Mouse (Mus musculus) stomach, postnatal 0 days (tissue): ENCODE measurements around the gene Rhobtb1. TPM values are rescaled to one million over a fixed set of nuclear protein-coding genes. Genes with fewer than 3 reads are reported as not detected.

Experiments used
- ATAC-seq: fragments of 200-750 bp; cut with Nextera tagmentation; 2 replicates; pipeline ENCODE4 v1.8.0; 2017; ENCODE audit not compliant: low FRiP score, low TSS enrichment
- DNase-seq: peaks from one replicate; pipeline ENCODE4 v3.0.0-alpha.2; 2016; ENCODE audit warnings: low spot score
- H3K27ac ChIP-seq: fragments of 300-500 bp; sonication (generic); replicated peaks from 2 replicates; pipeline ENCODE4 v1.5.1; 2014; ENCODE audit warnings: mild to moderate bottlenecking, control low read depth
- H3K27me3 ChIP-seq: fragments of 300-500 bp; sonication (generic); 2 replicates; pipeline ENCODE4 v1.6.1; 2014; ENCODE audit warnings: low read length; ENCODE audit not compliant: control insufficient read depth, insufficient read depth
- H3K36me3 ChIP-seq: fragments of 300-500 bp; sonication (generic); 2 replicates; pipeline ENCODE4 v1.6.1; 2014; ENCODE audit warnings: low read length, mixed read lengths; ENCODE audit not compliant: control insufficient read depth, insufficient read depth
- H3K4me1 ChIP-seq: fragments of 300-500 bp; sonication (generic); replicated peaks from 2 replicates; pipeline ENCODE4 v1.6.1; 2014; ENCODE audit warnings: antibody characterized with exemption; ENCODE audit not compliant: control insufficient read depth, insufficient read depth
- H3K4me2 ChIP-seq: fragments of 300-500 bp; sonication (generic); replicated peaks from 2 replicates; pipeline ENCODE4 v1.6.1; 2014; ENCODE audit warnings: low read depth, mild to moderate bottlenecking, control low read depth, moderate library complexity
- H3K4me3 ChIP-seq: fragments of 300-500 bp; sonication (generic); 2 replicates; pipeline ENCODE4 v1.5.1; 2014; ENCODE audit warnings: low read depth, low read length, control low read depth
- H3K9ac ChIP-seq: fragments of 300-500 bp; sonication (generic); 2 replicates; pipeline ENCODE4 v1.6.1; 2014; ENCODE audit warnings: mild to moderate bottlenecking, low read length, control low read depth, mixed read lengths
- H3K9me3 ChIP-seq: fragments of 300-500 bp; sonication (generic); 2 replicates; pipeline ENCODE4 v1.6.1; 2016; ENCODE audit warnings: low read length; ENCODE audit not compliant: control insufficient read depth
- CTCF ChIP-seq: IDR thresholded peaks from 2 replicates; pipeline ENCODE4 v1.5.1; 2016; ENCODE audit warnings: antibody characterized with exemption, low read depth, mild to moderate bottlenecking, moderate library complexity
- EP300 ChIP-seq: optimal IDR thresholded peaks from 2 replicates; pipeline ENCODE3; 2016; ENCODE audit warnings: antibody characterized with exemption
- WGBS: fragments of 180-500 bp; shearing (Covaris S2); extraction: QIAGEN DNeasy Blood & Tissue Kit; methylation state at CpG from one replicate; pipeline ENCODE4 v1.1.7; 2014; 5-methylcytosine and 5-hydroxymethylcytosine counted together
- polyA plus RNA-seq: library from polyadenylated mRNA; unstranded; fragments of >200 nt; fragmentation: Nextera tagmentation; extraction: Ambion mirVana; gene quantifications from 2 replicates; pipeline ENCODE4 v1.2.1, GENCODE M21; 2015

Rhobtb1 gene
- polyA plus RNA-seq, 1 experiment from 2014 or later = 34.4 TPM

- TF ChIP-seq CTCF (no peak), EP300 (no peak)
- H3K9me3 ChIP-seq = no peaks in the 10 kb centered on the region
- whole genome bisulfite sequencing = 42% methylated on average over 5 of the region's 5 CpGs
- H3K9ac ChIP-seq = no peak overlapping the region
- H3K4me1 ChIP-seq = 0 out of 2 replicates have a peak, but pooled peaks cover 3% of the 10 kb centered on the region
- no peaks in the 10 kb centered on the region for H3K36me3 ChIP-seq
- ATAC-seq (no peak), DNase-seq (no peak)
- H3K27me3 ChIP-seq = no peaks in the 10 kb centered on the region
- H3K4me3 ChIP-seq = no peak overlapping the region
- no peak overlapping the region for H3K27ac ChIP-seq
- H3K4me2 ChIP-seq = no peak overlapping the region
Measured at GRCm38 (mm10) chr10:69309109-69309508, 157.9 kb downstream of the Rhobtb1 start.

GRCm38 (mm10) chr10:69311867-69312266, 160.6 kb downstream of the Rhobtb1 start:
- DNase-seq (no peak), ATAC-seq (no peak)
- no peaks in the 10 kb centered on the region for H3K36me3 ChIP-seq
- no peak overlapping the region for H3K4me2 ChIP-seq
- TF ChIP-seq EP300 = no peak
- TF ChIP-seq CTCF = no peak
- no peaks in the 10 kb centered on the region for H3K4me1 ChIP-seq
- H3K27me3 ChIP-seq = no peaks in the 10 kb centered on the region
- no peak overlapping the region for H3K27ac ChIP-seq
- no peak overlapping the region for H3K9ac ChIP-seq
- H3K9me3 ChIP-seq = no peaks in the 10 kb centered on the region
- H3K4me3 ChIP-seq = no peak overlapping the region
- 71% methylated on average over 16 of the region's 16 CpGs for WGBS

GRCm38 (mm10) chr10:69313944-69314343, 162.7 kb downstream of the Rhobtb1 start:
- Histone ChIP-seq H3K27ac (no peak overlapping the region), H3K4me3 (no peak overlapping the region), H3K9me3 (no peaks in the 10 kb centered on the region), H3K36me3 (no peaks in the 10 kb centered on the region), H3K4me1 (no peaks in the 10 kb centered on the region), H3K4me2 (no peak overlapping the region), H3K9ac (no peak overlapping the region), H3K27me3 (no peaks in the 10 kb centered on the region)
- DNase-seq = no peak
- WGBS = 66% methylated on average over 8 of the region's 8 CpGs
- ATAC-seq = no peak
- TF ChIP-seq EP300 = no peak
- TF ChIP-seq CTCF = no peak

GRCm38 (mm10) chr10:69318514-69318913, 167.3 kb downstream of the Rhobtb1 start:
- no peaks in the 10 kb centered on the region for H3K9me3 ChIP-seq
- no peak overlapping the region for H3K9ac ChIP-seq
- no peak overlapping the region for H3K27ac ChIP-seq
- TF ChIP-seq EP300 (no peak), CTCF (no peak)
- no peaks in the 10 kb centered on the region for H3K4me1 ChIP-seq
- H3K27me3 ChIP-seq = no peaks in the 10 kb centered on the region
- ATAC-seq (no peak), DNase-seq (no peak)
- WGBS = 89% methylated on average over 11 of the region's 11 CpGs
- H3K4me2 ChIP-seq = no peak overlapping the region
- H3K4me3 ChIP-seq = no peak overlapping the region
- H3K36me3 ChIP-seq = no peaks in the 10 kb centered on the region

- no peaks in the 10 kb centered on the region for H3K36me3 ChIP-seq
- peak; percentile 92 for DNase-seq
- H3K4me3 ChIP-seq = peak overlapping the region; percentile 26
- WGBS = 34% methylated on average over 21 of the region's 21 CpGs
- H3K9ac ChIP-seq = no peak overlapping the region
- H3K4me1 ChIP-seq = no peaks in the 10 kb centered on the region
- peak overlapping the region; percentile 55 for H3K4me2 ChIP-seq
- ATAC-seq = peak; percentile 93
- TF ChIP-seq EP300 (peak; percentile 58), CTCF (peak; percentile 97)
- no peaks in the 10 kb centered on the region for H3K27me3 ChIP-seq
- H3K27ac ChIP-seq = peak overlapping the region; percentile 24; the same call in 1 of the 2 replicates
- no peaks in the 10 kb centered on the region for H3K9me3 ChIP-seq
Measured at GRCm38 (mm10) chr10:69320667-69321518, 169.7 kb downstream of the Rhobtb1 start.

- Histone ChIP-seq H3K36me3 (no peaks in the 10 kb centered on the region), H3K9me3 (no peaks in the 10 kb centered on the region), H3K4me3 (peak overlapping the region; percentile 26), H3K9ac (peak overlapping the region; percentile 27; the same call in 1 of the 2 replicates), H3K27ac (peak overlapping the region; percentile 24; the same call in 1 of the 2 replicates), H3K4me2 (peak overlapping the region; percentile 55), H3K27me3 (no peaks in the 10 kb centered on the region), H3K4me1 (no peaks in the 10 kb centered on the region)
- TF ChIP-seq CTCF (no peak), EP300 (no peak)
- peak; percentile 46 for DNase-seq
- 30% methylated on average over 15 of the region's 15 CpGs for WGBS
- ATAC-seq = peak; percentile 75
Measured at GRCm38 (mm10) chr10:69321519-69322035, 170.3 kb downstream of the Rhobtb1 start.
